Mouse (Mus musculus) MEL (cell line): Measurements from ENCODE around the gene Spred1. TPM values are rescaled to one million over a fixed set of nuclear protein-coding genes. Genes with fewer than 3 reads are reported as not detected.

Source experiments
- DNase-seq: peaks from one replicate; pipeline ENCODE4 v3.0.0; 2011; ENCODE audit warnings: low read depth, low spot score
- H3K27ac ChIP-seq: 2 replicates; pipeline ENCODE4 v1.5.1; 2012; ENCODE audit warnings: low read depth, mild to moderate bottlenecking, control low read depth, low read length, moderate library complexity; ENCODE audit not compliant: control insufficient read depth
- H3K27me3 ChIP-seq, 2 experiments: fragments of 150-350 bp in 1 of 2; sonication (generic) in 1 of 2; 2 replicates each; pipeline ENCODE4 v1.6.1; 2012; ENCODE audit warnings: low read length in 2 of 2, mild to moderate bottlenecking in 2 of 2, improper control_type of control experiment in 1 of 2, moderate library complexity in 1 of 2; ENCODE audit not compliant: insufficient read depth in 2 of 2, control insufficient read depth in 1 of 2
- H3K36me3 ChIP-seq, 2 experiments: 2 replicates each; pipeline ENCODE4 v1.6.1; 2012 to 2014; ENCODE audit warnings: low read length in 2 of 2, improper control_type of control experiment in 1 of 2, inconsistent platforms in 1 of 2, mild to moderate bottlenecking in 1 of 2; ENCODE audit not compliant: insufficient read depth in 2 of 2, control insufficient read depth in 1 of 2
- H3K4me1 ChIP-seq, 2 experiments: fragments of 150-350 bp in 1 of 2; sonication (generic) in 1 of 2; 2 replicates each; pipeline ENCODE4 v1.6.1; 2012; ENCODE audit warnings: low read length in 2 of 2, improper control_type of control experiment in 1 of 2, mild to moderate bottlenecking in 1 of 2; ENCODE audit not compliant: insufficient read depth in 2 of 2, control insufficient read depth in 1 of 2
- H3K4me3 ChIP-seq, 2 experiments: fragments of 150-350 bp in 1 of 2; sonication (generic) in 1 of 2; 2 replicates each; pipeline ENCODE4 v1.5.1; 2012; ENCODE audit warnings: low read depth in 2 of 2, low read length in 2 of 2, mild to moderate bottlenecking in 2 of 2, moderate library complexity in 2 of 2, control low read depth in 1 of 2, improper control_type of control experiment in 1 of 2; ENCODE audit not compliant: control insufficient read depth in 1 of 2, insufficient read depth in 1 of 2
- H3K79me2 ChIP-seq: 2 replicates; pipeline ENCODE4 v1.6.1; 2012; ENCODE audit warnings: mild to moderate bottlenecking, low read length, moderate library complexity; ENCODE audit not compliant: control insufficient read depth, poor library complexity, insufficient read depth
- H3K9ac ChIP-seq: 2 replicates; pipeline ENCODE4 v1.6.1; 2012; ENCODE audit warnings: low read depth, mild to moderate bottlenecking, control low read depth, low read length, moderate library complexity; ENCODE audit not compliant: control insufficient read depth, poor library complexity, severe bottlenecking
- H3K9me3 ChIP-seq: fragments of 150-350 bp; sonication (generic); replicated peaks from 2 replicates; pipeline ENCODE4 v1.6.1; 2012; ENCODE audit warnings: mild to moderate bottlenecking, low read length, improper control_type of control experiment, moderate library complexity; ENCODE audit not compliant: insufficient read depth
- BHLHE40 ChIP-seq: IDR thresholded peaks from 2 replicates; pipeline ENCODE4 v1.6.1; 2012; ENCODE audit warnings: low read depth, mild to moderate bottlenecking, inconsistent platforms, low read length, improper control_type of control experiment, borderline replicate concordance
- CHD1 ChIP-seq: IDR thresholded peaks from 2 replicates; pipeline ENCODE4 v1.6.1; 2012; ENCODE audit warnings: low read depth, mild to moderate bottlenecking, inconsistent platforms, low read length, improper control_type of control experiment
- CHD2 ChIP-seq: IDR thresholded peaks from 2 replicates; pipeline ENCODE4 v1.6.1; 2011; ENCODE audit warnings: low read length, improper control_type of control experiment
- ELF1 ChIP-seq: IDR thresholded peaks from 2 replicates; pipeline ENCODE4 v1.6.1; 2014; ENCODE audit warnings: low read depth, mild to moderate bottlenecking, inconsistent platforms, low read length, improper control_type of control experiment, moderate library complexity
- ETS1 ChIP-seq: IDR thresholded peaks from 2 replicates; pipeline ENCODE4 v1.6.1; 2012; ENCODE audit warnings: low read depth, mild to moderate bottlenecking, inconsistent platforms, low read length, improper control_type of control experiment, moderate library complexity
- GABPA ChIP-seq: IDR thresholded peaks from 2 replicates; pipeline ENCODE4 v1.6.1; 2012; ENCODE audit warnings: low read depth, mild to moderate bottlenecking, inconsistent platforms, low read length, improper control_type of control experiment, moderate library complexity
- GATA1 ChIP-seq: IDR thresholded peaks from 2 replicates; pipeline ENCODE4 v1.6.1; 2011; ENCODE audit warnings: low read depth, low read length, improper control_type of control experiment
- HCFC1 ChIP-seq: IDR thresholded peaks from 2 replicates; pipeline ENCODE4 v1.6.1; 2012; ENCODE audit warnings: low read depth, mild to moderate bottlenecking, inconsistent platforms, low read length, improper control_type of control experiment, moderate library complexity
- JUND ChIP-seq: IDR thresholded peaks from 2 replicates; pipeline ENCODE4 v1.6.1; 2011; ENCODE audit warnings: low read depth, mild to moderate bottlenecking, improper control_type of control experiment, low read length
- KAT2A ChIP-seq: conservative IDR thresholded peaks from 2 replicates; pipeline ENCODE4 v1.6.1; 2012; ENCODE audit warnings: low read depth, low read length, improper control_type of control experiment, inconsistent platforms
- MAFK ChIP-seq: IDR thresholded peaks from 2 replicates; pipeline ENCODE4 v1.6.1; 2011; ENCODE audit warnings: low read depth, mild to moderate bottlenecking, low read length, improper control_type of control experiment, borderline replicate concordance
- MYB ChIP-seq: IDR thresholded peaks from 2 replicates; pipeline ENCODE4 v1.6.1; 2011; ENCODE audit warnings: mild to moderate bottlenecking, low read depth, low read length, improper control_type of control experiment
- NELFE ChIP-seq: IDR thresholded peaks from 2 replicates; pipeline ENCODE4 v1.6.1; 2011; ENCODE audit warnings: low read depth, low read length, improper control_type of control experiment
- NRF1 ChIP-seq: IDR thresholded peaks from 2 replicates; pipeline ENCODE4 v1.6.1; 2014; ENCODE audit warnings: low read depth, mild to moderate bottlenecking, inconsistent platforms, low read length, improper control_type of control experiment, moderate library complexity; ENCODE audit not compliant: poor library complexity, insufficient read depth, severe bottlenecking
- POLR2A ChIP-seq, 2 experiments: IDR thresholded peaks; 2 replicates each; pipeline ENCODE4 v1.6.1; 2011 to 2012; ENCODE audit warnings: low read length in 2 of 2, mild to moderate bottlenecking in 2 of 2, control low read depth in 1 of 2, improper control_type of control experiment in 1 of 2, low read depth in 1 of 2, moderate library complexity in 1 of 2; ENCODE audit not compliant: control insufficient read depth in 1 of 2, insufficient read depth in 1 of 2, poor library complexity in 1 of 2
- POLR2AphosphoS2 ChIP-seq: IDR thresholded peaks from 2 replicates; pipeline ENCODE4 v1.6.1; 2011; ENCODE audit warnings: low read length, improper control_type of control experiment
- POLR2AphosphoS5 ChIP-seq: IDR thresholded peaks from 2 replicates; pipeline ENCODE4 v1.6.1; 2012; ENCODE audit warnings: low read depth, borderline replicate concordance, mild to moderate bottlenecking, inconsistent platforms, low read length, moderate library complexity, mixed read lengths
- RAD21 ChIP-seq: IDR thresholded peaks from 2 replicates; pipeline ENCODE4 v1.6.1; 2011; ENCODE audit warnings: mild to moderate bottlenecking, low read depth, low read length, improper control_type of control experiment
- SMC3 ChIP-seq: IDR thresholded peaks from 2 replicates; pipeline ENCODE4 v1.6.1; 2011; ENCODE audit warnings: low read depth, low read length, improper control_type of control experiment
- TAL1 ChIP-seq: IDR thresholded peaks from 2 replicates; pipeline ENCODE4 v1.6.1; 2012; ENCODE audit warnings: mild to moderate bottlenecking, inconsistent platforms, low read length, moderate library complexity, mixed read lengths
- TBP ChIP-seq: IDR thresholded peaks from 2 replicates; pipeline ENCODE4 v1.8.0; 2011; ENCODE audit warnings: low read depth, low read length, improper control_type of control experiment
- USF1 ChIP-seq: IDR thresholded peaks from 2 replicates; pipeline ENCODE4 v1.6.1; 2014; ENCODE audit warnings: low read depth, mild to moderate bottlenecking, inconsistent platforms, low read length, improper control_type of control experiment, moderate library complexity
- USF2 ChIP-seq, 2 experiments: IDR thresholded peaks; 2 replicates each; pipeline ENCODE4 v1.6.1; 2011 to 2012; ENCODE audit warnings: improper control_type of control experiment in 2 of 2, low read length in 2 of 2, borderline replicate concordance in 1 of 2, inconsistent platforms in 1 of 2, low read depth in 1 of 2, mild to moderate bottlenecking in 1 of 2; ENCODE audit not compliant: insufficient read depth in 1 of 2
- ZC3H11A ChIP-seq: IDR thresholded peaks from 2 replicates; pipeline ENCODE4 v1.6.1; 2012; ENCODE audit warnings: low read depth, mild to moderate bottlenecking, inconsistent platforms, low read length, improper control_type of control experiment
- ZMIZ1 ChIP-seq: IDR thresholded peaks from 2 replicates; pipeline ENCODE4 v1.6.1; 2012; ENCODE audit warnings: low read depth, mild to moderate bottlenecking, inconsistent platforms, low read length, improper control_type of control experiment, moderate library complexity
- ZNF384 ChIP-seq: IDR thresholded peaks from 2 replicates; pipeline ENCODE4 v1.6.1; 2012; ENCODE audit warnings: low read depth, mild to moderate bottlenecking, inconsistent platforms, low read length, improper control_type of control experiment
- polyA plus RNA-seq, 2 experiments: library from polyadenylated mRNA; stranded (reverse) in 1 of 2; unstranded in 1 of 2; fragments of >175 nt in 1 of 2; fragments of >200 nt in 1 of 2; gene quantifications; 2 replicates each; pipeline versions ENCODE4 v1.2.1 to v1.2.4; 2012; ENCODE audit warnings: low replicate concordance in 2 of 2, low read depth in 1 of 2; ENCODE audit not compliant: insufficient read length in 2 of 2, insufficient read depth in 1 of 2, missing spikeins in 1 of 2
- total RNA-seq: library from RNA; depleted of rRNA; stranded (reverse); fragments of 300-350 nt; gene quantifications from 2 replicates; pipeline ENCODE4 v1.2.3, GENCODE M21; 2012

Gene Spred1
- total and polyA plus RNA-seq, 3 experiments, result 14.3 to 19.9 TPM; not detected in 1

DNA sequence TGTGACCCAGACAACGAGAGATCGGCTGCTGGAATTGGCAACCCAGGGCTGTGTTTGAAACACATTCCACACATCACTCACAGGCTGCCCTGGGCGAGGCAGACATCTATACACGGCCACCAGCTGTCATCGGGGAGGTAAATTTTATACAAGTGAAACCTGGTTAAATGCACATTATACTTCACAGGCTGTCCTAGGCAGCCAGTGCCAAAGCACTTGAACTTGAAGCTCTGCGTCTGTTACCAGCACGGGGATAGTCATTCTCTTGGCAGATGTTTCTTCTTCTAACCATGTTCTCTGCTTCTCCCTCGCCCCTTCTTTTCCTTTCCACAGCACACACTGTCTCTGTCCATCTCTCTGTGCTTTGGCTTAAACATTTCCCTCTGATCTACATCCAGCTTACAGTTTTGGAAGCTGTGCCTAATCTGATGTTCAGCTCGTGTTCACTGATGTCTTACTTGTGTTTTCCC lies 79.7 kb downstream of the Spred1 start:
- no peak for DNase-seq
- Histone ChIP-seq H3K9me3 (no peaks in the 10 kb centered on the region), H3K4me1 (no peaks in the 10 kb centered on the region), H3K79me2 (no peaks in the 10 kb centered on the region), H3K36me3 (no peaks in the 10 kb centered on the region), H3K27me3 (peaks cover 0 to 5% of the 10 kb centered on the region in 2 experiments), H3K4me3 (no peak overlapping the region), H3K27ac (no peak overlapping the region), H3K9ac (no peak overlapping the region)
- no peak for TF ChIP-seq HCFC1
- no peak for TF ChIP-seq KAT2A
- no peak for TF ChIP-seq BHLHE40
- TF ChIP-seq NRF1, result no peak
- no peak for TF ChIP-seq SMC3
- no peak for TF ChIP-seq CHD2
- no peak for TF ChIP-seq ETS1
- TF ChIP-seq GATA1, result no peak
- TF ChIP-seq CHD1, result no peak
- no peak for TF ChIP-seq RAD21
- no peak for TF ChIP-seq USF2 (IDR thresholded peaks at IDR 0.05; ENCODE audit: borderline replicate concordance in 1 of 2, insufficient read depth in 1 of 2, low read depth in 1 of 2, low read length in 2 of 2)
- TF ChIP-seq JUND, result no peak
- TF ChIP-seq ZC3H11A, result no peak
- TF ChIP-seq MAFK, result no peak
- no peak for TF ChIP-seq GABPA
- TF ChIP-seq TBP, result no peak
- TF ChIP-seq MYB, result no peak
- TF ChIP-seq USF1, result no peak
- no peak for TF ChIP-seq ZNF384
- TF ChIP-seq ZMIZ1, result no peak

DNA sequence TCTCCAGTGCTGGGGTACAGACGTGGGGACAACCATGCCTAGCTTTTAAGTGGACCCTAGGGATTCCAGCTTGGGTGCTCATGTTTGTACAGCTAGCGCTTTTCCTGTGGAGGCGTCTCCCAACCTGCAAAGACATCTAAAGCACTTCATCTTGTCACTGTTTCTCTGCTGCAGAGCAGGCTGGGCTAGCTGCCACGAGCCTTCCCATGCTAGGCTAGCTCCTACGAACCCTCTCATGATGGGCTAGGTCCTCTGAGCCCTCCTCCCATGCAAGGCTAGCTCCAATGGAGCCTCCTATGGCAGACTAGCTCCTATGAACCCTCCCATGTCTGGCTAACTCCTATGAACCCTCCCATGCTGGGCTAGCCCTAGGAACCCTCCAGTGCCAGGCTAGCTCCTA lies 82.2 kb downstream of the Spred1 start:
- no peak overlapping the region for H3K9ac ChIP-seq
- no peak for TF ChIP-seq NELFE
- no peak for TF ChIP-seq ELF1
- no peak for TF ChIP-seq POLR2A (IDR thresholded peaks at IDR 0.05; ENCODE audit: control insufficient read depth in 1 of 2, insufficient read depth in 1 of 2, low read depth in 1 of 2, low read length in 2 of 2, poor library complexity in 1 of 2)
- no peak for TF ChIP-seq POLR2AphosphoS5
- no peak for TF ChIP-seq TAL1
- TF ChIP-seq POLR2AphosphoS2, result no peak
- TF ChIP-seq, all 39 proteins: peak for 0

More for the DNA sequence above, 82.2 kb downstream of the Spred1 start:
- H3K79me2 ChIP-seq, result no peaks in the 10 kb centered on the region
- H3K36me3 ChIP-seq, result no peaks in the 10 kb centered on the region
- no peaks in the 10 kb centered on the region for H3K4me1 ChIP-seq
- H3K4me3 ChIP-seq, result no peak overlapping the region
- H3K27ac ChIP-seq, result no peak overlapping the region
- H3K27me3 ChIP-seq, result peaks cover 0 to 5% of the 10 kb centered on the region in 2 experiments
- H3K9me3 ChIP-seq, result no peaks in the 10 kb centered on the region
- DNase-seq, result no peak
